Mouse (Mus musculus): Measurements from ENCODE around the gene Ppm1b. TPM values are rescaled to one million over a fixed set of nuclear protein-coding genes. Genes with fewer than 3 reads are reported as not detected.

Gene Ppm1b
- total and polyA plus RNA-seq, 3 experiments: 45.7 to 51.6 TPM; not detected in 1

GRCm38 (mm10) chr17:85014632-85015031, 58.1 kb downstream of the Ppm1b start:
- H3K9ac ChIP-seq (ENCODE audit: control insufficient read depth, low read depth, low read length, poor library complexity, severe bottlenecking): no peak overlapping the region
- H3K4me3 ChIP-seq (ENCODE audit: control insufficient read depth in 1 of 2, insufficient read depth in 1 of 2, low read depth in 2 of 2, low read length in 2 of 2): no peak overlapping the region
- no peaks in the 10 kb centered on the region for H3K79me2 ChIP-seq (ENCODE audit: control insufficient read depth, insufficient read depth, low read length, poor library complexity)
- H3K4me1 ChIP-seq (ENCODE audit: control insufficient read depth in 1 of 2, insufficient read depth in 2 of 2, low read length in 2 of 2): peaks cover 8 to 17% of the 10 kb centered on the region in 2 experiments
- no peak for DNase-seq (ENCODE audit: low read depth, low spot score)
- no peaks in the 10 kb centered on the region for H3K9me3 ChIP-seq (replicated peaks; ENCODE audit: insufficient read depth, low read length)
- H3K27me3 ChIP-seq (ENCODE audit: control insufficient read depth in 1 of 2, insufficient read depth in 2 of 2, low read length in 2 of 2): no peaks in the 10 kb centered on the region
- H3K27ac ChIP-seq (ENCODE audit: control insufficient read depth, low read depth, low read length): no peak overlapping the region
- peaks cover 10 to 18% of the 10 kb centered on the region in 2 experiments for H3K36me3 ChIP-seq (ENCODE audit: control insufficient read depth in 1 of 2, insufficient read depth in 2 of 2, low read length in 2 of 2)
- no peak for TF ChIP-seq MAFK (IDR thresholded peaks at IDR 0.05; ENCODE audit: borderline replicate concordance, low read depth, low read length)
- TF ChIP-seq CHD1 (IDR thresholded peaks at IDR 0.05; ENCODE audit: low read depth, low read length): no peak
- no peak for TF ChIP-seq RAD21 (IDR thresholded peaks at IDR 0.05; ENCODE audit: low read depth, low read length)
- TF ChIP-seq BHLHE40 (IDR thresholded peaks at IDR 0.05; ENCODE audit: borderline replicate concordance, low read depth, low read length): no peak
- TF ChIP-seq TAL1 (IDR thresholded peaks at IDR 0.05; ENCODE audit: low read length): no peak
- TF ChIP-seq SMC3 (IDR thresholded peaks at IDR 0.05; ENCODE audit: low read depth, low read length): no peak
- TF ChIP-seq MYC (IDR thresholded peaks at IDR 0.05; ENCODE audit: low read depth, low read length): no peak
- TF ChIP-seq ELF1 (IDR thresholded peaks at IDR 0.05; ENCODE audit: low read depth, low read length): no peak
- no peak for TF ChIP-seq MAX (IDR thresholded peaks at IDR 0.05; ENCODE audit: low read length)
- no peak for TF ChIP-seq POLR2A (IDR thresholded peaks at IDR 0.05; ENCODE audit: control insufficient read depth in 1 of 2, insufficient read depth in 1 of 2, low read depth in 1 of 2, low read length in 2 of 2, poor library complexity in 1 of 2)
- TF ChIP-seq USF2 (IDR thresholded peaks at IDR 0.05; ENCODE audit: borderline replicate concordance in 1 of 2, insufficient read depth in 1 of 2, low read depth in 1 of 2, low read length in 2 of 2): no peak
- no peak for TF ChIP-seq ZMIZ1 (IDR thresholded peaks at IDR 0.05; ENCODE audit: low read depth, low read length)
- TF ChIP-seq CHD2 (IDR thresholded peaks at IDR 0.05; ENCODE audit: low read length): no peak
- no peak for TF ChIP-seq ZC3H11A (IDR thresholded peaks at IDR 0.05; ENCODE audit: low read depth, low read length)
- no peak for TF ChIP-seq GABPA (IDR thresholded peaks at IDR 0.05; ENCODE audit: low read depth, low read length)

- H3K79me2 ChIP-seq (ENCODE audit: control insufficient read depth, insufficient read depth, low read length, poor library complexity): no peaks in the 10 kb centered on the region
- peak overlapping the region; percentile 26; the same call in 1 of the 2 replicates for H3K27ac ChIP-seq (ENCODE audit: control insufficient read depth, low read depth, low read length)
- H3K9ac ChIP-seq (ENCODE audit: control insufficient read depth, low read depth, low read length, poor library complexity, severe bottlenecking): no peak overlapping the region
- DNase-seq (ENCODE audit: low read depth, low spot score): peak; percentile 63
- H3K36me3 ChIP-seq (ENCODE audit: control insufficient read depth in 1 of 2, insufficient read depth in 2 of 2, low read length in 2 of 2): peaks cover 4 to 18% of the 10 kb centered on the region in 2 experiments
- H3K4me1 ChIP-seq (ENCODE audit: control insufficient read depth in 1 of 2, insufficient read depth in 2 of 2, low read length in 2 of 2): peaks cover 8 to 17% of the 10 kb centered on the region in 2 experiments
- no peak overlapping the region for H3K4me3 ChIP-seq (ENCODE audit: control insufficient read depth in 1 of 2, insufficient read depth in 1 of 2, low read depth in 2 of 2, low read length in 2 of 2)
- no peaks in the 10 kb centered on the region for H3K9me3 ChIP-seq (replicated peaks; ENCODE audit: insufficient read depth, low read length)
- no peaks in the 10 kb centered on the region for H3K27me3 ChIP-seq (ENCODE audit: control insufficient read depth in 1 of 2, insufficient read depth in 2 of 2, low read length in 2 of 2)
- no peak for TF ChIP-seq ELF1 (IDR thresholded peaks at IDR 0.05; ENCODE audit: low read depth, low read length)
- TF ChIP-seq SMC3 (IDR thresholded peaks at IDR 0.05; ENCODE audit: low read depth, low read length): no peak
- no peak for TF ChIP-seq ZMIZ1 (IDR thresholded peaks at IDR 0.05; ENCODE audit: low read depth, low read length)
- no peak for TF ChIP-seq KAT2A (conservative IDR thresholded peaks at IDR 0.05; ENCODE audit: low read depth, low read length)
- TF ChIP-seq ZC3H11A (IDR thresholded peaks at IDR 0.05; ENCODE audit: low read depth, low read length): no peak
- no peak for TF ChIP-seq ZKSCAN1 (IDR thresholded peaks at IDR 0.05; ENCODE audit: low read depth, low read length)
- no peak for TF ChIP-seq UBTF (IDR thresholded peaks at IDR 0.05; ENCODE audit: borderline replicate concordance, insufficient read depth, low read depth, low read length)
- no peak for TF ChIP-seq POLR2A (IDR thresholded peaks at IDR 0.05; ENCODE audit: control insufficient read depth in 1 of 2, insufficient read depth in 1 of 2, low read depth in 1 of 2, low read length in 2 of 2, poor library complexity in 1 of 2)
- no peak for TF ChIP-seq MXI1 (IDR thresholded peaks at IDR 0.05; ENCODE audit: low read depth, low read length)
- TF ChIP-seq SIN3A (IDR thresholded peaks at IDR 0.05; ENCODE audit: low read length): 0 out of 2 replicates have a peak, but pooled peaks have one; percentile 29
- 0 out of 2 replicates have a peak, but pooled peaks have one; percentile 21 for TF ChIP-seq ETS1 (IDR thresholded peaks at IDR 0.05; ENCODE audit: low read depth, low read length)
- peak; percentile 54 to 62; a peak in 3 of 4 replicates for TF ChIP-seq EP300 (IDR thresholded peaks at IDR 0.05; ENCODE audit: low read depth in 1 of 2, low read length in 2 of 2)
- no peak for TF ChIP-seq MYB (IDR thresholded peaks at IDR 0.05; ENCODE audit: low read depth, low read length)
- TF ChIP-seq TCF12 (IDR thresholded peaks at IDR 0.05; ENCODE audit: low read depth, low read length): peak; percentile 50; the same call in 1 of the 2 replicates
- TF ChIP-seq BHLHE40 (IDR thresholded peaks at IDR 0.05; ENCODE audit: borderline replicate concordance, low read depth, low read length): no peak
- no peak for TF ChIP-seq CHD2 (IDR thresholded peaks at IDR 0.05; ENCODE audit: low read length)
- TF ChIP-seq RCOR1 (IDR thresholded peaks at IDR 0.05; ENCODE audit: low read depth, low read length): 0 out of 2 replicates have a peak, but pooled peaks have one; percentile 11
- TF ChIP-seq NRF1 (IDR thresholded peaks at IDR 0.05; ENCODE audit: insufficient read depth, low read depth, low read length, poor library complexity, severe bottlenecking): no peak
- TF ChIP-seq CHD1 (IDR thresholded peaks at IDR 0.05; ENCODE audit: low read depth, low read length): no peak
- no peak for TF ChIP-seq RAD21 (IDR thresholded peaks at IDR 0.05; ENCODE audit: low read depth, low read length)
- no peak for TF ChIP-seq HCFC1 (IDR thresholded peaks at IDR 0.05; ENCODE audit: low read depth, low read length)
- TF ChIP-seq ZNF384 (IDR thresholded peaks at IDR 0.05; ENCODE audit: low read depth, low read length): no peak
- TF ChIP-seq USF2 (IDR thresholded peaks at IDR 0.05; ENCODE audit: borderline replicate concordance in 1 of 2, insufficient read depth in 1 of 2, low read depth in 1 of 2, low read length in 2 of 2): no peak
- peak; percentile 85 for TF ChIP-seq GATA1 (IDR thresholded peaks at IDR 0.05; ENCODE audit: low read depth, low read length)
- TF ChIP-seq GABPA (IDR thresholded peaks at IDR 0.05; ENCODE audit: low read depth, low read length): no peak
Observed at GRCm38 (mm10) chr17:85018344-85018743, 61.8 kb downstream of the Ppm1b start.

Data from MEL (cell line).